Comparison of ENCODE assay signal across 8 mouse cellular contexts in the genomic region with DNA sequence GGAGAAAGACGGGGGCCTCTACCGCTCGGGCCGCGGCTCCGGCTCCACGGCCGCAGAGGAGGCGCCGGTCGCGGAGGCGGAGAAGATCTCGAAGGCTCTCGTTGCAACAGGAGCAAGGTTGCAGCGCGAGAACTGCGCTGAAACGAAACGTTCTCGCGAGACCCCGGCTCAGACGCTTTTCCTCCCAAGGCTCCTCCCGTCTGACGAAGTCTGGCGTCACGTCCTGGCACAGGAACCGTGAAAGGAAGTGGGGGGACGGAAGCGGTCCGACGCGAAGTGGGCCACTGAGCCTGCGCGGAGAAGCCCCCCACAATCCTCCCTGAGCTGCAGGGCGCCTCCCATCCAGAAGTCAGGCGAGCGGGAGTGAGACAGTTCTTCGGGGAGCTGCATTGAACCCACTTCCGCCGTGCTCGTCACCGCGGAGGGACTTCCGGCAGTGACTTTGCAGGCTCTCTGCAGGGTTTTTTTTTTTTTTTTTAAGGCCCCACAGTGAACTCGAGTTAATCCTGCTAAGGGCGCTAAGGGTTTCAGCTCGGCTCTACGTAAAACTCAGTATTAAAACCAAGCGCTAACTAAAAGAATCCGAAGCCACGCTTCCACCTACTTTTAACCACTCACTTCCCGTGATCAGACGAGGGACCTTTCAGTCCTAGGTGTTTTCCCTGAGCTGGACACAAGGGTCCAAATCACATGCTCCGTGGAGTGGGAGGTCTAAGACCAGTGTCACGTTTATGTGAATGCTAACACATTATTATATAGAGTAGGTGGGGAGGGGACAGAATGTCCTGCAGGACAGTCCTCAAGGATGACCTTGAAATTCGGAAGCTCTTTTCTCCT. TPM values are rescaled to one million over a fixed set of nuclear protein-coding genes. Genes with fewer than 3 reads are reported as not detected.
DNase-seq lines count a peak whose midpoint lies in the region; ATAC-seq lines count a peak whose summit lies in the region.

A gene (minus strand): TSS at position 128 of the 837 bp plus-strand sequence.

- peak within 1 kb of the TSS; percentile 99 for H3K9ac ChIP-seq in hindbrain, embryonic 15.5 days

- H3K27ac ChIP-seq in hindbrain, embryonic 15.5 days (replicated peaks), result peak within 1 kb of the TSS; percentile 95

- DNase-seq in T-cell, adult 2 months (ENCODE audit: low spot score), result peak; percentile 99
- peak; percentile 97 to 98 for DNase-seq in cerebellum, postnatal 36 days
- DNase-seq in frontal cortex, postnatal 36 days (ENCODE audit: low spot score in 2 of 2), result peak; percentile 98 to 99
- DNase-seq in left cerebral cortex, adult 11 months (ENCODE audit: low spot score), result peak; percentile 96
- DNase-seq in lung, postnatal 4 days, result peak; percentile 98 to 99
- DNase-seq in retina, postnatal 7 days (ENCODE audit: low read depth, low spot score), result peak; percentile 100
- peak; percentile 93 for DNase-seq in urinary bladder, adult 2 months (ENCODE audit: low spot score)

- peak; percentile 99 for ATAC-seq in hindbrain, embryonic 15.5 days (ENCODE audit: low FRiP score, low read depth)

- peaks cover 38% of the 10 kb centered on the region for H3K4me1 ChIP-seq in hindbrain, embryonic 15.5 days (replicated peaks)

- H3K4me3 ChIP-seq in hindbrain, embryonic 15.5 days, result peak within 1 kb of the TSS; percentile 99

- H3K9me3 ChIP-seq in hindbrain, embryonic 15.5 days, result no peaks in the 10 kb centered on the region

- WGBS in hindbrain, embryonic 15.5 days, result under 1% methylated on average over 58 of the region's 58 CpGs

- no peaks in the 10 kb centered on the region for H3K36me3 ChIP-seq in hindbrain, embryonic 15.5 days

- no peaks in the 10 kb centered on the region for H3K27me3 ChIP-seq in hindbrain, embryonic 15.5 days

- peak within 1 kb of the TSS; percentile 90 for H3K4me2 ChIP-seq in hindbrain, embryonic 15.5 days

RNA-seq across cellular contexts. Expression of the gene that starts here (rescaled TPM):
- 45.3 and 46.9 TPM in 2 replicates for polyA plus RNA-seq in hindbrain, embryonic 15.5 days (2015; fragmentation: Nextera tagmentation; extraction: Ambion mirVana)
- polyA plus RNA-seq in urinary bladder, adult 2 months (2012; rRNA removed), result 49.3 and 60.3 TPM in 2 replicates

Comparison
In these comparisons a context has a peak if more than half of its experiments do, and no peak if none do; other contexts are left out.
1. Peak in every context shown above with its lines: DNase-seq, ATAC-seq, H3K4me3 ChIP-seq and H3K27ac ChIP-seq.